Mouse (Mus musculus): ENCODE data around the gene Cd28. TPM values are rescaled to one million over a fixed set of nuclear protein-coding genes. Genes with fewer than 3 reads are reported as not detected.

The Cd28 gene
- total and polyA plus RNA-seq, 2 experiments from 2014 or later = 0.10 to 0.16 TPM

DNA sequence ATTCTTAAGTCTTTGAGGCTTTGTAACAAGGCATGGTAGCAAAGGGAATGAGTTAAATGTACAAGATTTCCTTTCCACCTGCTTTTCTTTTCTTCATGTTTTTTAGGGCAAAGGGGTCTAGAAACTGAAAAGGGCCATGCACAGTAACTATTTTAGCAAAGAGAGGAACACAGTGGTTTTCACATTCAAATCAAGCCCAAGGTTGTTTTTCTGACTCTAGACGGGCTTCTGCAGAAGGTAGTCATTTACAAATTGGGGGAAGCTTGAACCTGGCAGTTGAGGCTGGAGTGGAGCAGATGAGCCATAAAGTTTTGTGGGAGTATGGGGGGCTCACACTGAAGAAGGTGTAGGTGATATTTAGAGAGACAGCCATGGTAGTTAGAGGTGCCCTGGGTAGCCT is 88.6 kb downstream of the Cd28 start:
- DNase-seq (ENCODE audit: low spot score) (no peak), ATAC-seq (no peak)
- no peaks in the 10 kb centered on the region for H3K4me1 ChIP-seq (ENCODE audit: insufficient read depth, low read length)
- TF ChIP-seq CTCF (IDR thresholded peaks at IDR 0.05; ENCODE audit: low read depth) = no peak
- no peaks in the 10 kb centered on the region for H3K36me3 ChIP-seq (ENCODE audit: insufficient read depth, low read length)
- H3K9me3 ChIP-seq (ENCODE audit: low read length) = no peaks in the 10 kb centered on the region
- WGBS = 91% methylated on average over 1 of the region's 1 CpGs
- H3K27ac ChIP-seq = no peak overlapping the region
- H3K9ac ChIP-seq (replicated peaks; ENCODE audit: low read length) = no peak overlapping the region
- no peak overlapping the region for H3K4me3 ChIP-seq (ENCODE audit: low read length)
- H3K4me2 ChIP-seq (ENCODE audit: low read depth, low read length) = no peak overlapping the region
- no peaks in the 10 kb centered on the region for H3K27me3 ChIP-seq (ENCODE audit: insufficient read depth, low read length)

DNA sequence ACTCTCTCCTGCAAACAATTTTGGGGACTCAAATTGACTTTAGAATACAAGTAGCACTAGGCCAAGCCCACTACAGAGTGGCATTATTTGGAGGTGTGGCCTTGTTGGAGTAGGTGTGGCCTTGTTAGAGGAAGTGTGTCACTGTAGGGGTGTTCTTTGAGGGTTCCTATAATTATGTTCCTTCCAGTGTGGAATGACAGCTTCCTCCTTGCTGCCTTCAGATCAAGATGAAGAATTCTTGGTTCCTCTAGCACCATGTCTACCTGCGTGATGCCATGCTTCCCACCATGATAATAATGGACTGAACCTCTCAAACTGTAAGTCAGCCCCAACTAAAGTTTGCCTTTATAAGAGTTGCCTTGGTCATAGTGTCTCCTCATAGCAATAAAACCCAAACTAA is 91.1 kb downstream of the Cd28 start:
- WGBS = 100% methylated on average over 1 of the region's 1 CpGs
- no peak for ATAC-seq
- no peak for TF ChIP-seq CTCF (IDR thresholded peaks at IDR 0.05; ENCODE audit: low read depth)

DNA sequence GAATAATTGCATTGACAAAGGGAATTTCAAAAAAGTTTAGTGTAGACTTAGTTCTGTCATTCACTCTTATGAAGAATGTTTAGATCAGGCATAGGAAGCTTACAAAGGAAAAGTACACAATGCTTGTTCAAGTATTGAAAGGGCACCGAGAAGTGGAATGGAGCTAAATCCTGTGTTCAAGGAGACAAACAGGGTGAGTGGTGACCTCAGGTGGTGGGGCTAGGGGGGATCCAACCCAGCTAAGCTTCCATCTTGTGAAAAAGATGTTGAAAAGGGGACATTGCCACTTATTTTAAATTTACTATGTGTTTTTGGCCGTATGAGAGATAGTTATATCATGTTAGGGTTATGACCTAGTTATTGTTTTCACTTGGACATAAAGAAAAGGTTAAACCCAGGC is 91.9 kb downstream of the Cd28 start:
- 79% methylated on average over 2 of the region's 2 CpGs for WGBS
- no peak for TF ChIP-seq CTCF (IDR thresholded peaks at IDR 0.05; ENCODE audit: low read depth)
- Histone ChIP-seq H3K36me3 (ENCODE audit: insufficient read depth, low read length) (no peaks in the 10 kb centered on the region), H3K27ac (no peak overlapping the region), H3K4me3 (ENCODE audit: low read length) (no peak overlapping the region), H3K4me2 (ENCODE audit: low read depth, low read length) (no peak overlapping the region), H3K27me3 (ENCODE audit: insufficient read depth, low read length) (no peaks in the 10 kb centered on the region), H3K4me1 (ENCODE audit: insufficient read depth, low read length) (no peaks in the 10 kb centered on the region), H3K9me3 (ENCODE audit: low read length) (no peaks in the 10 kb centered on the region), H3K9ac (replicated peaks; ENCODE audit: low read length) (no peak overlapping the region)
- DNase-seq (ENCODE audit: low spot score) = no peak
- no peak for ATAC-seq

More for the DNA sequence above, 91.1 kb downstream of the Cd28 start:
- H3K4me1 ChIP-seq (ENCODE audit: insufficient read depth, low read length) = no peaks in the 10 kb centered on the region
- DNase-seq (ENCODE audit: low spot score) = no peak
- no peaks in the 10 kb centered on the region for H3K27me3 ChIP-seq (ENCODE audit: insufficient read depth, low read length)
- no peak overlapping the region for H3K4me2 ChIP-seq (ENCODE audit: low read depth, low read length)
- no peak overlapping the region for H3K27ac ChIP-seq
- H3K9me3 ChIP-seq (ENCODE audit: low read length) = no peaks in the 10 kb centered on the region
- no peaks in the 10 kb centered on the region for H3K36me3 ChIP-seq (ENCODE audit: insufficient read depth, low read length)
- H3K4me3 ChIP-seq (ENCODE audit: low read length) = no peak overlapping the region
- no peak overlapping the region for H3K9ac ChIP-seq (replicated peaks; ENCODE audit: low read length)

DNA sequence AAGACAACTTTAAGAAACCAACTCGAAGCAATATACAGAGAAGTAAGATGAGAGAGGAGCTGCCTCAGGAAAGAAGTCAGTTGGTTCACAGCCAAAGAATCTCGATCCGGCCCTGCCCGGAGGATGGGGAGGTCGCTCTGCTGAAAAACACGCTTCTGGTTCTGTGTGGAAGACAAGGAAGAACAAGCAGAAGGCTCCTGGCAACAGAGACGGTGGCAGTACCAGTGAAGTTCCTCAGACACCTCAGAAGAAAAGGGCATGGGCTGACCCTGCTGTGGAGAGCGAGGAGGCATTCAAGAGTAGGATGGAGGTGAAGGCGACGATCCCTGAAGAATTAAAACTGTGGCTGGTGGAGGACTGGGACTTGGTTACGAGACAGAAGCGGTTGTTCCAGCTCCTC is 92.6 kb downstream of the Cd28 start:
- DNase-seq (ENCODE audit: low spot score) (no peak), ATAC-seq (no peak)
- no peaks in the 10 kb centered on the region for H3K36me3 ChIP-seq (ENCODE audit: insufficient read depth, low read length)
- H3K27me3 ChIP-seq (ENCODE audit: insufficient read depth, low read length) = no peaks in the 10 kb centered on the region
- H3K4me1 ChIP-seq (ENCODE audit: insufficient read depth, low read length) = no peaks in the 10 kb centered on the region
- no peak overlapping the region for H3K4me2 ChIP-seq (ENCODE audit: low read depth, low read length)
- H3K9me3 ChIP-seq (ENCODE audit: low read length) = no peaks in the 10 kb centered on the region
- 54% methylated on average over 12 of the region's 12 CpGs for WGBS
- TF ChIP-seq CTCF (IDR thresholded peaks at IDR 0.05; ENCODE audit: low read depth) = no peak
- no peak overlapping the region for H3K9ac ChIP-seq (replicated peaks; ENCODE audit: low read length)
- H3K4me3 ChIP-seq (ENCODE audit: low read length) = no peak overlapping the region
- no peak overlapping the region for H3K27ac ChIP-seq

DNA sequence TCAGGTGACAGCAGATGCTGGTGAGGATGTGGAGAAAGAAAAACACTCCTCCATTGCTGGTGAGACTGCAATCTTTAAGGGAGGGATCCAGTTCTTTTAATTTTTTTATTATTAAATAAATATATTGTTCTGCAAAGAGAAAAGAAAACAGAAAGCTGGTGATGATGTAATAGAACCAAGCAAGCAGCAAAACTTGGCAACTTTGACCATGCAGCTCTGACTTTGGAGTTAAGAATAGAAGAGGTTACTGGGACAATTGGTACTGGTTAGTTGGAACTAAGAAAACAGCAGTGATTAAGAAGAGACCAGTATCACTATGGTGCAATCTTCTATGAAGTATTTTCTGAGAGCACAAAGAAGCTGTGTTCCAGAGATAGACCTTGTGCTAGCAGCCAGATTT is 94.2 kb downstream of the Cd28 start:
- DNase-seq (ENCODE audit: low spot score) = no peak
- Histone ChIP-seq H3K4me3 (ENCODE audit: low read length) (no peak overlapping the region), H3K36me3 (ENCODE audit: insufficient read depth, low read length) (no peaks in the 10 kb centered on the region), H3K27ac (no peak overlapping the region), H3K9ac (replicated peaks; ENCODE audit: low read length) (no peak overlapping the region), H3K27me3 (ENCODE audit: insufficient read depth, low read length) (no peaks in the 10 kb centered on the region), H3K4me2 (ENCODE audit: low read depth, low read length) (no peak overlapping the region), H3K4me1 (ENCODE audit: insufficient read depth, low read length) (no peaks in the 10 kb centered on the region), H3K9me3 (ENCODE audit: low read length) (no peaks in the 10 kb centered on the region)
- no peak for ATAC-seq
- TF ChIP-seq CTCF (IDR thresholded peaks at IDR 0.05; ENCODE audit: low read depth) = no peak

DNA sequence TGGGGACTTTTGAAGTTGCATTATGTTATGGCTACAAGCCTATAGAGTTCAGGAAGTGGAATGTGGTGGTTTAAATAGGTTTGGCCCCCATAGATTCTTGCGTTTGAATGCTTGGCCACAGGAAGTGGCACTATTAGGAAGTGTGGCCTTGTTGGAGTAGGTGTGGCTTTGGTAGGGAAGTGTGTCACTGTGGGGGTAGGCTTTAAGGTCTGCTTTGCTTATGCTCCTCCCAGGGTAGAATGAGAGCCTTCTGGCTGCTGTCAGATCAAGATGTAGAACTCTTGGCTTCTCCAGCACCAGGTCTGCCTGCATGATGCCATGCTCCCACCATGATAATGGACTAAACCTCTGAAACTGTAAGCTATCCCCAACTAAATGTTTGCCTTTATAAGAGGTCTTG is 95.4 kb downstream of the Cd28 start:
- Histone ChIP-seq H3K27ac (no peak overlapping the region), H3K27me3 (ENCODE audit: insufficient read depth, low read length) (no peaks in the 10 kb centered on the region), H3K4me2 (ENCODE audit: low read depth, low read length) (no peak overlapping the region), H3K4me3 (ENCODE audit: low read length) (no peak overlapping the region), H3K36me3 (ENCODE audit: insufficient read depth, low read length) (no peaks in the 10 kb centered on the region), H3K9ac (replicated peaks; ENCODE audit: low read length) (no peak overlapping the region), H3K4me1 (ENCODE audit: insufficient read depth, low read length) (no peaks in the 10 kb centered on the region), H3K9me3 (ENCODE audit: low read length) (no peaks in the 10 kb centered on the region)
- no peak for TF ChIP-seq CTCF (IDR thresholded peaks at IDR 0.05; ENCODE audit: low read depth)
- WGBS = 79% methylated on average over 1 of the region's 1 CpGs
- DNase-seq (ENCODE audit: low spot score) (no peak), ATAC-seq (no peak)

DNA sequence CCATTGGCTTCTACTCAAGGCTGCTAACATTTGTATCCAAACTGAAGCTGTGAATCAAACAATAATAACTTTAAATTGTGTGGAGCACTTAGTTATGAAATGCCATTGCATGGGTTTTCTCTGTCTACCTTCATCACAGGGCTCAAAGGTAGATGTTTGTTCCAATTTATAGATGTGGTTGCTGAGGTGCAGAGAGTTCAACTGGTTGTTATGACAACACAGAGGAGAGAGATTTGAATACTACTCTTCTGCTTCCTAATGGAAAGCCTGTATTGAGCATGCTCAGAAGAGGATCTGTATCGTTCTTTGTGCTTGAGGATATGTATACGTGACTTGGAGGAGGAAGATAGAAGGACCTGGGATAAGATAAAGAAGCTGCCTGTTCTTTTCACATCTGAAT is 96.8 kb downstream of the Cd28 start:
- Histone ChIP-seq H3K4me1 (ENCODE audit: insufficient read depth, low read length) (no peaks in the 10 kb centered on the region), H3K9ac (replicated peaks; ENCODE audit: low read length) (no peak overlapping the region), H3K27me3 (ENCODE audit: insufficient read depth, low read length) (no peaks in the 10 kb centered on the region), H3K4me3 (ENCODE audit: low read length) (no peak overlapping the region), H3K9me3 (ENCODE audit: low read length) (no peaks in the 10 kb centered on the region), H3K27ac (no peak overlapping the region), H3K4me2 (ENCODE audit: low read depth, low read length) (no peak overlapping the region), H3K36me3 (ENCODE audit: insufficient read depth, low read length) (no peaks in the 10 kb centered on the region)
- 82% methylated on average over 2 of the region's 2 CpGs for WGBS
- ATAC-seq = no peak
- no peak for TF ChIP-seq CTCF (IDR thresholded peaks at IDR 0.05; ENCODE audit: low read depth)
- DNase-seq (ENCODE audit: low spot score) = no peak

All from hindbrain, postnatal 0 days (tissue).